Mouse (Mus musculus) kidney, adult 9 months (tissue): ENCODE measurements around the gene Nat14.

Experiments
- DNase-seq: peaks from one replicate; pipeline ENCODE4 v3.0.0; 2022

Nat14 gene

DNA sequence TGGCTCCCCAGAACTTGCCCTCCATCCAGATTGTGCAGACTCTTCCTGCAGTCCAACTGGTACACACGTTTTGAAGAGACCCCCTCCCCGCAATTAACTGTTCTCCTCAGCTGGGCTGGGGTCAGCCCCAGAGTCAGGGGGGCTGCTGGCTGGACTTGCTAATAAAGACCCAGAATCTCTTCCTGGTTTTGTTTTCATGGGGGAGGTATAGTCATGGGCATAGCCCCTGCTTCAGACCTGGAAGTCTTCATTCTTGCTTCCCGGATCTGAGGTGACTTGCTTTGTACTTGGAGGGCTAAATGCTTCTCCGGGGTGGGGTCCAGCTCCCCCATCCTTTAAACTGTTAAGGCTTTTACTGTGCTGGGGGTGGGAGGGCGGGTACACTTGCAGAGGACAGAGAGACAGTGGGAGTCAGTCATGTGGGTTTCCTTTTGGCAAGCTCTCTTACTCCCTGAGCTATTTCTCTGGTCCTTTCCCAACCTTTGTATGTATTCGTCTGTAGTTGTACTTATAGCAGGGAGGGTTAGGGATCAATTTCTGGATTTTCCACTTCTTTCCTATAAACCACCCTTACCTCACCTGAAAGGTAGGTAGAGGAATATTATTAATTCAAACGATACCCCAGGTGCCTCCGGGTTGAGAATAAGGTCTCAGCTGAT is at the start of gene Nat14:
Gene Nat14 (plus strand): TSS at position 205 of the 659 bp plus-strand sequence.
- DNase-seq = no peak

DNA sequence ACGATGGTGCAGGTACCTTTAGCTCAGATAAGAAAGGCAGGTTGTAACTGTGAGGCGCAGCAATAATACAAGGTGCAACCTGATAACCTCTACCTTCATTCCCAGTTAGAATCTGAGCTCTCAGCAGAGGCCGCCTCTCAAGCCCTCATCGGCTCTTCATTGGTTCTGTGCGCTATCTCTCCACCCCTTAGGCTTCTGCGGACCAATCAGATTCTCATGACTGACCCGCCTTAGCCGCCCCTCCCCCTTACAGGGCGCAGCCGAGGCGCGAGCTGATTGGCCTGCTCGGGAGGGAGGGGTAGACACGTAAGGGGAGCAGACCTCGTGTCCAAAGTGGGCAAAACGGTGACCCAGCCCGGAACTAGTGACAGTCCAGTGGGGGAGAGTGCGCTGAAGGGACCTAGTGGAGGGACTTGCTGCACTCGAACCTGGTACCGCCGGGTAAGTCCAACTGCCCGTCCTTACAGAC is 45.0 kb upstream of the Nat14 start, which contains the start of gene Isoc2a:
Gene Isoc2a (plus strand): TSS at position 401 of the 469 bp plus-strand sequence.
- DNase-seq = peak; percentile 96

DNA sequence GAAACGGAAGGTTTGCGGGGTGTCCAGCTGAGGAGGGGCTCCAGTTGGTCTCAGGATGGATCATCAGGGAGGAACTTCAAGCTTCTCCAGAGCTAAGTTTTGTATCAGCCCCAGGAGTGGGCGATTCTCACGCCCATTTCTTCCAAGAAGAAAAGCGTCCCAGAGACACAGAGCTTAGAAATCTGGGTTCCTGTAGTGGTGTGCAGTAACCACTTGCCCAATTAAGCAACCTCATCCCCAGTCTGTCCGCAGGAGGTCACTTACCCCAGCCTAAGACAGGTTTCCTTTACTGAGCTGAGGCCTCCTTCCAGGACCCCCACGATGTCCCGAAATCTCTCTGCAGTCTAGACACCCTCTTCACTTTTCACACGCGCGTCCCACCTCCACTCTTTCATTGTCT is 44.6 kb upstream of the Nat14 start:
- DNase-seq = no peak

DNA sequence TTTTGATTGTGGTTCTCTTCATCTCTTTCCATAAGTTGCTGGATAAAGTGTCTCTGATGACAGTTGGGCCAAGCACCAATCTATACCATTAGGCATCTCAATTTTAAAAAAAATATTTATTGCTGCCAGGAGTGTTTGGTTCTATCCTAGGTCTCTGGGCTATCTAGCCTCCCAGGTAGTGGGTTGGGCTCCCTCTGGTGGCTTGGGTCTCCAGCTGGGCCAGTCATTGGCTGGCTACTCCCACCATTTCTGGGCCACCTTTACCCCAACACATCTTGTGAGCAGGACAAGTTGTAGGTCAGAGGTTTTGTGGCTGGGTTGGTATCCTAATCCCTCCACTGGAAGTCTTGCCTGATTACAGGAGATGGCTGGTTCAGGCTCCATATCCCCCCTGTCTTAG is 43.6 kb upstream of the Nat14 start:
- DNase-seq = peak; percentile 73

DNA sequence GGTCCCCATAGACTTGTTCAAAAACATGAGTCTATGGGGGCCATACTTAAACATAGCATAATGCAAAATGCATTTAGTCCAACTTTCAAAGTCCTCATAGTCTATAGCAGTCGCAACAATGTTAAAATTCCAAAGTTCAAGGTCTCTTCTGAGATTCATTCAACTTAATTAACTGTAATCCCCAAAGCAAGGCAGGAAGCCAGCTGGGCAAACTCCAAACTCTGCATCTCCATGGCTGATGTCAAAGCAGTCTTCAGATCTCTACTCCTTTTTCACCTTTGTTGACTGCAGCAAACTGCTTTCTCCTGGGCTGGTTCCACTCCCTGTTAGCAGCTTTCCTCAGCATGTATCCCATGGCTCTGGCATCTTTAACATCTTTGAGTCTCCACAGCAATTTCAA is 42.8 kb upstream of the Nat14 start:
- peak; percentile 72 for DNase-seq

DNA sequence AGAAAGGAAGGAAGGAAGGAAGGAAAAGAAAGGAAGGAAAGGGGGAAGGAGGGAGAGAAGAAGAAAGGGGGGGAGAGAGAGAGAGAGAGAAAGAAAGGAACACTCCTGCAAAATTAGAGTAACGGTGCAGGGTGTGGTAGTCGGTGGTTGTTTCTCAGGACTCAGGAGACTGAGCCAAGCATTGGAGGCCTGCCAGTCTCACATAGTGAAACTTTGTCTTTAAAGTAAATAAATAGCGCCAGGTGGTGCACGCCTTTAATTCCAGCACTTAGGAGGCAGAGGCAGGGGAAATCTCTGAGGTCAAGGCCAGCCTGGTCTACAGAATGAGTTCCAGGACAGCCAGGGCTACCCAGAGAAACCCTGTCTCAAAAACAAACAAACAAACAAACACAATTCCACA is 35.1 kb upstream of the Nat14 start:
- no peak for DNase-seq

DNA sequence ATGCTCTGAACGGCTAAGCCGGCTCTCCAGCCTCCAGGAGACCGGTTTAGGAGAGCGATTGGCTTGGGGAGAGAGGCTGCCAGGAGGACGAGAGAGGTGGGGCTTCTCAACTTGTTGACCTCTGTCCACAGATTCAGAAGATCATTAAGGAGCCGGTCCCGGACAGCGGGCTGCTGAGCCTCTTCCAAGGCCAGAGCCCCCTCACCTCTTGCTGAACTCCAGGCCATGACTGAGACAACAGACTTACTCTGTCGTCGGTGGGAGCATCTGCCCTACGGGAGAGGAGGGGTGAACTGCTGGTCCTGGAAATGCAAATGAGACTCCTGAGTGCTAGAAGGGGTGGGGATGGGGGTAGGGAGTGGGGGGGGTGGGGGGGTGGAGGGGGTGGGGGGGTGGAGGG is 26.6 kb upstream of the Nat14 start:
- no peak for DNase-seq

DNA sequence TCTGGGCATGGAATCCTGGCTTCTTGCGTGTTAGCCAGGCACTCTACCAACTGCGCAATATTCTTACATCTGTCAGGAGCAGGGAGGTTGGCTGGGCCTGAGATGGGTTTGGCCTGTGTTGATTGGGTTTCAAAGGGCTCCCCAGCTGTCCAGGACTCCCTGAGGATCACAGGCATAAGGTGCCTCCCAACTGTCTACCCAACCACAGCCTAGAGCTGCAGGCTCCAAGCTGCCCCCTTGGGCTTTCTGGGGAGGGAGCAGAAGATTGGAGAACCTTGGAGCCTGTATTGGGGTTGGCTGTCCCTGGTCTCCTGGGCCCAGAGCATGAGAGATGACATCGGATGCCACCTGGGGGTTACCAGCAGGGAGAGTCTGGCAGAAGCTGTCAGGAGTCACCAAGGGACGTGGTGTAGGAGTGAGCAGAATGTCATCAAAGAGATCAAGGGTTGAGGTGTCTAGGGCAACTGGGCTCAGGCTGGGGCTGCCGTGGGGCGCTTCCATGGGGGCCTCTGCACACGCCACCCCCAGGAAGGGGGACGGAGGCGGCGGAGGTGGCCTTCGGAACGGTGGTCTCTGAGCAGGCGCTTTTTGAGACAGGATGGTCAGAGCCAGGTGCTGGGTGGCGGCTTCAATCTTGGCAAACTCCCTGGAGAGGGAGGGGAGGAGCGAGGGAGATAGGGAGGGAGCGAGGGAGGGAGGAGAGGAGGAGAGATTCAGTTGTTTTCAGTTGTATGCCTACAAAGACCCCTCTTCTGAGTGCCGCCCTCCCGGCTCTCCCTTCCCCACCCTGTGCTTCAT is 22.8 kb upstream of the Nat14 start:
- DNase-seq = no peak

DNA sequence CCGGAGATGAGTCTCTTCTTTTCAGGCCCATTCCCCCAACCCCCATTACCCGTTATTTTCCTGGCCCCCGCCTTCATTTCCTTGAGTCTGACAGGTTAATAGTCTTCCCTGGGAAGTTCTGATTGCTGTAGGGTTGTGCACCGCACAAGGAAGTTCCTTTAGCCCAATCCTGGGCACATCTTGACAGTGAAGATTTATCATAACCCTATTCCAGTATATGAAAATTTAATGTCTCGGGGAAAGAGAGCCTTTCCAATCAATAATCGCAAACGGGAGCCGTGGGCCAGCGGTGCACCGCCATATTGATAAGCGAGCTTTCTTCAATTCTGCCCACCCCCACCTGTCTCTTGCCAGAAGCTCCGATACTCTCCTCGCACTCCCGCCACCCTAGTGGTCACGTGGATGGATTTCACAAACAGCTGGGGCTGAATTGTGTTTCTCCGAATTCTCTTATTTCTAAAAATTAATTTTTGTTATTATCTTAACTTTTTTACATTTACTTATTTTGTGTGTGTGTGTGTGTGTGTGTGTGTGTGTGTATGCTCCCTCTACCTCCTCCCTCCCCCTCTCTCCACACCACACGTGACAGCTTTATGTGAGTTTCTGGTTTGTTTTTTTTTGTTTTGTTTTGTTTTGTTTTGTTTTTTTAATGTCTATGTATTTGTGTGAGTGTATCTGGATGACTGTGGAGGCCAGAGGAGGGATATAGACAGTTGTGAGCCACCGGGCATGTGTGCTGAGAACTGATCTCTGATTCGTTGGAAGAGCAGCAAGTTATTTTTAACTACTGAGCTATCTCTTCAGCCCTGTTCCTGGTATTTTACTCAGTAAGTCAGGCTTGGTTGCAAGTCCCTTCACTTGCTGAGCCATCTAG is 21.9 kb upstream of the Nat14 start:
- no peak for DNase-seq

DNA sequence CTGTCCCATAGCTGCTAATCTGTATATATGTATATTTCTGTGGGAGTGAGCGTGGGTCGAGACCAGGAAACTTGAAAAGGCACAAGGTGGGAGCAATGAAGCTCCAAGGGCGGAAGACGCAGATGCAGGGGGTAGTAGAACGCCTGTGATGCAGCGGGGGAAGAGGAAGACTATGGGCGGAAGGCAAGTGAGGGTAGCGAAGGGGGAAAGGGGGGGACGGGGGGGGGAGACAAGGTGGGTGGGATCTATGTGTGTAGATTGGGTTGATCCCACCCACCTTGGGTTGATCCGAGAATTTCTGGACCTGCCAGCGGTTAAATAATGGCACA is 21.3 kb upstream of the Nat14 start:
- no peak for DNase-seq

DNA sequence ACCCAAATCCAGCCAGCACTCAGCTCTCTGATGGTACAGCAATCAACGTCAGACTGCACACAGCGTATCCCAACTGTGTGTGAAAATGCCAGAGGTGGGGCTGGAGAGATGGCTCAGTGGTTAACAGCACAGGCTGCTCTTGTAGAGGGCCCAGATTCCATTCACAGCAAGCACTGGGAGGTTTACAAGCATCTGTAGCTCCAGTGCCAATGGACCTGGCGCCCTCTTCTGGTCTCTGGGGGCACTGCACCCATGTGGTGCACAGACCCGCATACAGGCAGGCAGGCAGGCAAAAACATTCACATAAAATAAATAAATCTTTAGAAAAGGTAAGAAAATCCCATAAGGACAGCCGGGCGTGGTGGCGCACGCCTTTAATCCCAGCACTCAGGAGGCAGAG is 20.7 kb upstream of the Nat14 start:
- no peak for DNase-seq

DNA sequence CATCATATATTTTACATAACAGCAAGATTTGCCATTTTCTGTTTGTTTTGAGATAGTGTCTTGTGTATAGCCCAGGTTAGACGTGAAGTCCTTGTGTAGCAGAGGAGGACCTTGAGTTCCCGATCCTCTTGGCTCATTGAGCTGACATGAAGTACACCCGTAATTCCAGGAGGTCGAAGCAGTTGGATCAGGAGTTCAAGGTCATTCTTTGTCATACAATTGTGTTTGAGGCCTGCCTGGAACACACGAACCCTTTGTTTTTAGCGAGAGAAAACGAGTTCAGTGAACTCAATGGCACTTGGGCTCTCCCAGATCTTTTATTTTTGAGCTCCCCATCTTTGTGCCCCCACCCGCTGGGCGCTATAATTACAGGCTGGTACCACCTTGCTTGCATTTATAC is 19.4 kb upstream of the Nat14 start:
- DNase-seq = no peak

DNA sequence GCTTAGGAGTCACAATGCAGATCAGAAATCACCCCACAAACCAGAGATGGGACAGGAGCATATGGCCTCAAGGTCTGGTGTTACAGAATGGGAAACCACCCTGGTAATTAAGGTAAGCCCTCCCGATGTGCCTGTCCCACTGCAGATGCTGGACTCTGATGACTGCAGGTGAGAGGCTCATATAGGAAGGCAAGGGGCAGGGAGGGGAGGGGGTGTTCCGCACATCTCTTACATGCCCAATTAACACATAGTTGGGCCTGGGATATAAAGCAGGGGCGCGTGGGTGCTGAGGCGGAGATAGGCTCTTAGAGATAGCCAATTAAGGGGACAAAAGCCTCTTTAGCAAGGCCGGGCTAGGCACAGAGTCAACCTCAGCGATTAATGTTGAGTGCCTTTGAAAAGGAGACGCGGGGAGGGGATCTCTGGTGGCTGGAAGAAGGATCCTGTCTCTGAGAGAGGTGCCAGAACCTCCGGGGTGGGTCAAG is 15.3 kb upstream of the Nat14 start, which contains the start of gene Gm36210:
Gene Gm36210 (minus strand): TSS at position 51 of the 485 bp plus-strand sequence.
- DNase-seq = no peak

DNA sequence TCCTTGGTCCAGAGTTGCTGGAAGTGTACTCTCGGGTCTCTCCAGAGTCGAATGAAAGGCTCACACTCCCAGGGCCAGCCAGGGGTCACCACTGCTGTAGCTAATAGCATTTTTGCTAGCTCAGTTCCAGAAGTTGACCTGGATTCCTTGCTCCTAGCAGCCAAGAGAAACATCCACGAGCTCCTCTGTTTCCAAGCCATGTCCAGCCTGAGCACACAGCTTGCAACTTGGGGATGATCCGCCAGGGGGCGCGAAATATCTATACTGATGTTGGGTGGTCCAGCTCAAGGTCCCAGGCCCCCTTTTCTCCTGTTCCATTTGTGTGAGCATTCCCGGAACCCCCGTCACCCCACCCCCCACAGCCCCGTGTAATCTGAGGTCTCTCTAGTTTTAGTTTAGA is 10.3 kb upstream of the Nat14 start:
- peak; percentile 58 for DNase-seq

DNA sequence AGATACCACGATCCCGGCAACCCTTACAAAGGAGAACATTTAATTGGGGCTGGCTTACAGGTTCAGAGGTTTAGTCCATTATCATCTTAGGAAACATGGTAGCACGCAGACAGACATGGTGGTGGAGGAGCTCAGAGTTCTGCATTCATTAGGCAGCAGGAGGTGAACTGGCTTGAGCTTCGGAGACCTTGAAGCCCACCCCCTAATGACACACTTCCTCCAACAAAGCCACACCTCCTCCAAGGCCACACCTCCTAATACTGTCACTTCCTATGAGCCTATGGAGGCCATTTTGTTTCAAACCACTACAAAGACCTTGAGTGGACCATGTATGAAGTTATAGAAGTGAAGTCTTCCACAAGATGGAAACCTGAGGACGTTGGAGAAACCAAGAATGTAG is 9.6 kb upstream of the Nat14 start:
- no peak for DNase-seq

DNA sequence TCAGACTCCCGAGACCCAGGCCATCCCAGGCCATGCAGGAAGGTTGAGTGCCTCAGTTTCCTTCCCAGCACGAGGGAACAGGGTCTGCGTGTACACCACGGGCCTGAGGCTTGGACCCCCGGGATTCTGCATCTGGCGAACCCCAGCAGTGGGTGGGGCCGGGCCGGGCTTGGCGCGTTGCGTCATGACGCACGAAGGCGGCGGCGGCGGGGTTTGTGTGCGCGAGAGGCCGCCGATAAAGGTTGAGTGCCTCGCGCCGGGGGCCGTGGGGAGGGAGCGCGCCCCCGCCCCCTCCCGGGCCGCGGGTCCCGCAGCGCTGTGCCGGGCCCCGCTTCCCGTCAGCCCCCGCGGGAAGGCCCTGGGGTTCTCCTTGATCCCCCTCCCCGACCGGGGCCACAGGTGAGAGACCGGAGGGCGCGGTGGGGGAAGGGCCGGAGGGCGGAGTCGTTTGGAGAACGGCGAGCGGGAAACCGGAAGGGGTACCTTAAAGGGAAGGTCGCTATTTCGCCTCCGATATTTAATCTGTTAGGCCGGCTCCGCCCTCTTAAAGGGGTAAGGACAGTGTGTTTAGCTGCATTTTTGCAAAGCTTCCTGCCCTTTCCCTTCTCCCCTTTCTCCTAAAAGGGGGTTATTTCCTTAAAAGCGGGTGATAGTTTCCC is 6.7 kb upstream of the Nat14 start, which contains the start of gene Zfp628:
Gene Zfp628 (plus strand): TSS at position 211 of the 659 bp plus-strand sequence.
- DNase-seq = peak; percentile 97

DNA sequence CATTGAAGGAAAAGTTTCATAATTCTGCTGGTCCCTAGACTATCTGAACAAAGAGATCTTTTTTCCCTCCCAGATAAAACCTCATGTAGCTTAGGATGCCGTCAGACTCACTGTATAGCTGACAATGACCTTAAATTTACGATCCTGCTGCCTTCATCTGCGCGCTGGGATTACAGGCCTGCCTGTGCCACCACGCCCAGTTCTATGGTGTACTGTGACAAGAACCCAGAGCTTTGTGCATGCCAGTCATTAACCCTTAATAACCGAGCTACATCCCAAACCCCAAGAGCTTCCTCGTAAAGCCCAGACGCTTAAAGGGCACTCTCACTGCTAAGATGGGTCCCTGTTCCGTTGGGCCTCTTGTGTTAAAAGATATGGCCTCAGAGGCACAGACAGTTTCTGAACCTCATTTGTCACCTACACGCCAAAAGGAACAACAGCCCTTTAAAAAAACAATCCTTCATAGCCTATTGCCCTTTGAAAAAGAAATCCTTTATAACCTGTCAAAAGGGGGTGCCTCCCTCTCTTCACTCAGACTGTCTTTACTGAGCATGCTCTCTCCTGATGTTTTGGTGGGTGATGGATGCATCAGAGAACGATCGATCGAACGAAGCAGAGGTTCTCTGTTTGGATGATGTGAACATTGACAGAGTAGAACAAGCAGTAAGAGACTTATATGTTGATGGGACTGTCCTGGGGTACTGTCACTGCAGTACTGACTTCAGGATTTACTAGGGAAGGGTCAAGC is 6.0 kb upstream of the Nat14 start:
- no peak for DNase-seq

DNA sequence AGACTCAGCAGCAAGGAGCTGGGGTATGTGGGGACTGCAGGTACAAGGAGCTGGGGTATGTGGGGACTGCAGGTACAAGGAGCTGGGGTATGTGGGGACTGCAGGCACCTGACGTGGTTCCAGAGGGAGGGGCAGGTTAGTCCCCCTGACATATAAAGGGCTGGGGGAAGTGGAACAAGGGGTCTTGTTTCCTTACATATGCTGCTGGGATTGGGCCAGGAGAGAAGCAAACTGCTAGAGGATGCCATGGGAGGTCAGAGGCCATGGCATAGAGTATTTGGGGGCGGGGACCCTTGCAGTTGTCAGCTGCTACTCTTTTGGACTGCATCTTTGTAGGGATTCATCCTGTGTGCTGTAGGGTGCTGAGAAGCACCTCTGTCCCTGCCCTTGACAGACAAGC is 4.3 kb upstream of the Nat14 start:
- DNase-seq = no peak

DNA sequence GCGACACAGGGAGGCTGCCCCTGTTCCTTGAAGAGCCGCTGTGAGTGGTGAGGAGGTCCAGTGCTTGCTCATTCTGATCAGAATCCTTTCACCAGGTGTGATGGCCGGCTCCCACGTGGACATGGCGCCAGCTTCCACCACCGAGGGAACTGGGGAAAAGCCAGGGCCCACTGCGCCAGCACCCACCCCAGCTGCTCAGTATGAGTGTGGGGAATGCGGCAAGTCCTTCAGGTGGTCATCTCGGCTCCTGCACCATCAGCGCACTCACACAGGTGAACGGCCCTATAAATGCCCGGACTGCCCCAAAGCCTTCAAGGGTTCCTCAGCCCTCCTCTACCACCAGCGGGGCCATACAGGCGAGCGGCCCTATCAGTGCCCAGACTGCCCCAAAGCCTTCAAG is 3.1 kb upstream of the Nat14 start:
- no peak for DNase-seq

DNA sequence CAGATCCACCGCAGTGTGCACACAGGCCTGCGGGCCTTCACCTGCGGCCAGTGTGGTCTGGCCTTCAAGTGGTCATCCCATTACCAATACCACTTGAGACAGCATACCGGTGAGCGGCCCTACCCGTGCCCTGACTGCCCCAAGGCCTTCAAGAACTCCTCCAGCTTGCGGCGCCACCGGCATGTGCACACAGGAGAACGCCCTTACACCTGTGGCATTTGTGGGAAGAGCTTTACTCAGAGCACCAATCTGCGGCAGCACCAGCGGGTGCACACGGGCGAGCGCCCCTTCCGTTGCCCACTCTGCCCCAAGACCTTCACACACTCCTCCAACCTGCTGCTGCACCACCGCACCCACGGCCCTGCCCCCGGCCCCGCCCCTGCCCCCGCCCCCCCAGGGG is 2.7 kb upstream of the Nat14 start:
- no peak for DNase-seq

DNA sequence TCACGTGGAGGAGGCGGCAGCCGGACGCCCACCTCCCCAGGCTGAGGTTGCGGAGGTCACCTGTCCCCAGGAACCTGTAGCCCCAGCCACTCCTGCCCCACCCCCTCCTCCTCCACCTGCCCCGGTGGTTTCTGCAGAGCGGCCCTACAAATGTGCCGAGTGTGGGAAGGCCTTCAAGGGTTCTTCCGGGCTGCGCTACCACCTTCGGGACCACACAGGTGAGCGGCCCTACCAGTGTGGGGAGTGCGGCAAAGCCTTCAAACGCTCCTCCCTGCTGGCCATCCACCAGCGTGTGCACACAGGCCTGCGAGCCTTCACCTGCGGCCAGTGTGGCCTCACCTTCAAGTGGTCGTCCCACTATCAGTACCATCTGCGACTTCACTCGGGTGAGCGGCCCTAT is 1.9 kb upstream of the Nat14 start:
- DNase-seq = no peak

DNA sequence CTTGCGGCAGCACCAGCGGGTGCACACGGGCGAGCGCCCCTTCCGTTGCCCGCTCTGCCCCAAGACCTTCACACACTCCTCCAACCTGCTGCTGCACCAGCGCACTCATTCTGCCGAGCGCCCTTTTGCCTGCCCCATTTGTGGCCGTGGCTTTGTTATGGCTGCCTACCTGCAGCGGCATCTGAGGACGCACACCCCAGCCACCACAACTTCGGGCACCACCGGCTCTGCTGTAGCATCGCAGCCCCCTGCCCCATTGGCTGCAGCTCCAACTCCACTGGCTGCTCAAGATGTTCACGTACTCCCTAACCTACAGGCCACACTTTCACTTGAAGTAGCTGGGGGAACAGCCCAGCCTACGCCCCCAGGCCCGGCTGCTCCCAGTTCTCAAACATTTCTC is 1.3 kb upstream of the Nat14 start:
- DNase-seq = no peak
